Mouse (Mus musculus) intestine, postnatal 0 days (tissue): Measurements from ENCODE around the gene Smurf1. TPM values are rescaled to one million over a fixed set of nuclear protein-coding genes. Genes with fewer than 3 reads are reported as not detected.

Experiments used
- ATAC-seq: fragments of 200-750 bp; cut with Nextera tagmentation; 2 replicates; pipeline ENCODE4 v1.8.0; 2017; ENCODE audit warnings: mild to moderate bottlenecking, moderate TSS enrichment, moderate library complexity
- H3K27ac ChIP-seq: fragments of 300-500 bp; sonication (generic); 2 replicates; pipeline ENCODE4 v1.5.1; 2014; ENCODE audit warnings: mild to moderate bottlenecking, low read depth, low read length, moderate library complexity
- H3K27me3 ChIP-seq: fragments of 300-500 bp; sonication (generic); replicated peaks from 2 replicates; pipeline ENCODE4 v1.6.1; 2014; ENCODE audit warnings: low read length, mixed read lengths; ENCODE audit not compliant: control insufficient read depth, insufficient read depth
- H3K36me3 ChIP-seq: fragments of 300-500 bp; sonication (generic); 2 replicates; pipeline ENCODE4 v1.6.1; 2014; ENCODE audit warnings: mild to moderate bottlenecking, moderate library complexity; ENCODE audit not compliant: control insufficient read depth, insufficient read depth
- H3K4me1 ChIP-seq: fragments of 300-500 bp; sonication (generic); replicated peaks from 2 replicates; pipeline ENCODE4 v1.6.1; 2014; ENCODE audit warnings: antibody characterized with exemption, low read length, mixed read lengths; ENCODE audit not compliant: control insufficient read depth, insufficient read depth
- H3K4me2 ChIP-seq: fragments of 300-500 bp; sonication (generic); replicated peaks from 2 replicates; pipeline ENCODE4 v1.6.1; 2014; ENCODE audit warnings: low read depth, mild to moderate bottlenecking, moderate library complexity
- H3K4me3 ChIP-seq: fragments of 300-500 bp; sonication (generic); 2 replicates; pipeline ENCODE4 v1.5.1; 2014; ENCODE audit warnings: low read depth, low read length
- H3K9ac ChIP-seq: fragments of 300-500 bp; sonication (generic); 2 replicates; pipeline ENCODE4 v1.6.1; 2014; ENCODE audit warnings: mild to moderate bottlenecking, low read depth, low read length
- H3K9me3 ChIP-seq: fragments of 300-500 bp; sonication (generic); 2 replicates; pipeline ENCODE4 v1.6.1; 2016; ENCODE audit warnings: mixed run types; ENCODE audit not compliant: control insufficient read depth
- CTCF ChIP-seq: sonication (generic); IDR thresholded peaks from 2 replicates; pipeline ENCODE4 v1.5.1; 2016; ENCODE audit warnings: low read depth, mild to moderate bottlenecking, control low read depth, antibody characterized with exemption, moderate library complexity
- WGBS: fragments of 180-500 bp; shearing (Covaris S2); extraction: QIAGEN DNeasy Blood & Tissue Kit; methylation state at CpG from one replicate; pipeline ENCODE4 v1.1.7; 2014; 5-methylcytosine and 5-hydroxymethylcytosine counted together
- polyA plus RNA-seq: library from polyadenylated mRNA; unstranded; fragments of >200 nt; fragmentation: Nextera tagmentation; extraction: Ambion mirVana; gene quantifications from 2 replicates; pipeline ENCODE4 v1.2.1, GENCODE M21; 2015

Gene Smurf1
- polyA plus RNA-seq, 1 experiment from 2014 or later = 7.4 TPM

GRCm38 (mm10) chr5:144964465-144964864, 1.2 kb downstream of the Smurf1 start:
- Histone ChIP-seq H3K27ac (no peak overlapping the region), H3K9ac (no peak overlapping the region), H3K27me3 (no peaks in the 10 kb centered on the region), H3K4me1 (no peaks in the 10 kb centered on the region), H3K4me3 (peak overlapping the region; percentile 89; the same call in 1 of the 2 replicates), H3K36me3 (no peaks in the 10 kb centered on the region), H3K9me3 (no peaks in the 10 kb centered on the region), H3K4me2 (peak overlapping the region; percentile 80)
- TF ChIP-seq CTCF = no peak
- 36% methylated on average over 8 of the region's 8 CpGs for whole genome bisulfite sequencing
- no peak for ATAC-seq

- no peak for TF ChIP-seq CTCF
- Histone ChIP-seq H3K4me2 (peak overlapping the region; percentile 80), H3K4me3 (no peak overlapping the region), H3K36me3 (no peaks in the 10 kb centered on the region), H3K27me3 (no peaks in the 10 kb centered on the region), H3K9ac (no peak overlapping the region), H3K4me1 (no peaks in the 10 kb centered on the region), H3K9me3 (no peaks in the 10 kb centered on the region), H3K27ac (0 out of 2 replicates have a peak overlapping the region, but pooled peaks have one; percentile 35)
- WGBS = 7% methylated on average over 13 of the region's 13 CpGs
- no peak for ATAC-seq
These were observed 1.8 kb downstream of the Smurf1 start for GRCm38 (mm10) chr5:144963817-144964261.

DNA sequence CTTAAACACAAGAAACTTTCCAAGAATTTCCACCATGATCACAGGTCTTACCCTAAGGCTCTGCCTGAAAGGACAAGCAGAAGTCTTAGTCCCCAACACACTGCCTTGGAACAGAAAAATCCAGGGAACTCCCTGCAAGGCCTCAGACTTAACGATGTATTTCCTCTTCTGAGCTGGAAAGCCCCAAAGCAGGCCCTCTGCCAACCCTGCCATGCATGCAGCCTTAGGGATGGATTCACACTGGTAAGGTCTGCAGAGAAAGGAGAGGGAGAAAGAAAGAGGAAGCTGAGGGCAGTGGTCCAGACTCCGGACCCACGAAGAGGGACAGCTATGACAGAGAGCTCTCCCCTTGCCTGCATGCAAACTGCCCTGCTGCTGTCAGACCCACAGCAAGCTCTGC, 2.2 kb downstream of the Smurf1 start:
- no peak overlapping the region for H3K9ac ChIP-seq
- 41% methylated on average over 3 of the region's 3 CpGs for WGBS

GRCm38 (mm10) chr5:144958271-144958670, 7.4 kb downstream of the Smurf1 start:
- Histone ChIP-seq H3K4me2 (no peak overlapping the region), H3K9ac (no peak overlapping the region), H3K27me3 (no peaks in the 10 kb centered on the region), H3K27ac (no peak overlapping the region), H3K4me3 (no peak overlapping the region), H3K4me1 (no peaks in the 10 kb centered on the region), H3K36me3 (no peaks in the 10 kb centered on the region), H3K9me3 (no peaks in the 10 kb centered on the region)
- TF ChIP-seq CTCF = no peak
- no peak for ATAC-seq
- 76% methylated on average over 9 of the region's 9 CpGs for WGBS

More for the DNA sequence above, 2.2 kb downstream of the Smurf1 start:
- ATAC-seq = no peak
- Histone ChIP-seq H3K27ac (0 out of 2 replicates have a peak overlapping the region, but pooled peaks have one; percentile 35), H3K4me2 (peak overlapping the region; percentile 80), H3K27me3 (no peaks in the 10 kb centered on the region), H3K9me3 (no peaks in the 10 kb centered on the region), H3K36me3 (no peaks in the 10 kb centered on the region), H3K4me1 (no peaks in the 10 kb centered on the region), H3K4me3 (no peak overlapping the region)
- no peak for TF ChIP-seq CTCF

DNA sequence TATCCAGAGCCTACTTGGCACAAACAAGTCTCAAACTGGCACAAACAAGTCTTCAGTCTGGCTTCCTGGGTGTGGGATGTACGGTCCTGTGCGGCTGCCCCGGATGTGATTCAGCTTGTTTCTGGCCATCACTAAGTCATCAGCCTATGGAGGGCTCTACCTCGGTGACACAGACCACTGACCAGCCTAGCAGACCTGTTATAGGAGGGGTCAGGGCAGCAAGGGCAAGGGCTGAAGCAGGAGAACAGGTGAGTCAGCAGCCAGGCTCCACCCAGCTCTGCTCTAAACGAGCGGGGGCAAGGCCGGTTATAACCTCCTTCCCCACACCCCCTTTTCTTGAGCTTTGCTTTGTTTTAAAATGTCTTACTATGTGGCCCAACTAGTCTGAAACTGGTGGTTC, 11.2 kb downstream of the Smurf1 start:
- H3K9ac ChIP-seq = no peak overlapping the region
- no peaks in the 10 kb centered on the region for H3K4me1 ChIP-seq
- no peak for TF ChIP-seq CTCF
- no peak overlapping the region; the same call in 1 of the 2 replicates for H3K4me2 ChIP-seq
- H3K9me3 ChIP-seq = no peaks in the 10 kb centered on the region
- no peak overlapping the region for H3K4me3 ChIP-seq
- WGBS = 51% methylated on average over 7 of the region's 7 CpGs
- H3K36me3 ChIP-seq = no peaks in the 10 kb centered on the region
- 0 out of 2 replicates have a peak, but pooled peaks have one; percentile 47 for ATAC-seq
- no peaks in the 10 kb centered on the region for H3K27me3 ChIP-seq
- no peak overlapping the region for H3K27ac ChIP-seq

DNA sequence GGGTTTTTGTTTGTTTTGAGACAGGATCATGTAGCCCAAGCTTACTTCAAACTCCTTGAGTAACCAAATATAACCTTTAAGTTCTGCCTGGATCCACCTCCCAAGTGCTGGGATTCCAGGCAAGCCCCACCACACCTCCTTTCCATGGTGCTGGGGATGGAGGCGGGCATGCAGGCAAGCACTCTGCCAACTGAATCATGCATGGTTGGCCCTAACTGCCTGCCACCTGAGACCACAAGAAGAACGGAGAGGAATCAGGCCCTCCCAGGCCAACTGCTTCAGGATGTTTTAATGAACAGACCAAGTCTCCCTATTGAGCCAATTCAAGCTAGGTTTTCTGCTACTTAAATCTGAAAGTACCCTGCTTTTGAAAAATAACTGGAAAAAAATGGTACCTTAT, 13.1 kb downstream of the Smurf1 start:
- ATAC-seq = no peak
- TF ChIP-seq CTCF = no peak
- Histone ChIP-seq H3K9me3 (no peaks in the 10 kb centered on the region), H3K27ac (no peak overlapping the region), H3K4me1 (peaks cover 9% of the 10 kb centered on the region), H3K9ac (no peak overlapping the region), H3K4me2 (no peak overlapping the region), H3K27me3 (no peaks in the 10 kb centered on the region), H3K36me3 (no peaks in the 10 kb centered on the region), H3K4me3 (no peak overlapping the region)
- WGBS = 88% methylated on average over 2 of the region's 2 CpGs
